Mouse (Mus musculus): ENCODE measurements around the gene Cgn.

GRCm38 (mm10) chr3:94792258-94792657 lies 6.0 kb upstream of the Cgn start:
- TF ChIP-seq EP300 (IDR thresholded peaks at IDR 0.05; ENCODE audit: low read depth) (no peak), CTCF (IDR thresholded peaks at IDR 0.05; ENCODE audit: low read depth) (no peak)
